Mouse (Mus musculus) heart, embryonic 16.5 days (tissue): ENCODE data around the gene Nsun2. TPM values are rescaled to one million over a fixed set of nuclear protein-coding genes. Genes with fewer than 3 reads are reported as not detected.

Experiments
- ATAC-seq: fragments of 200-750 bp; cut with Nextera tagmentation; replicated peaks from 2 replicates; pipeline ENCODE4 v1.8.0; 2017; ENCODE audit warnings: moderate number of reproducible peaks; ENCODE audit not compliant: insufficient read depth, low FRiP score; ENCODE audit errors: extremely low read depth
- H3K27ac ChIP-seq: fragments of 300-500 bp; sonication (generic); 2 replicates; pipeline ENCODE4 v1.5.1; 2014; ENCODE audit warnings: mild to moderate bottlenecking, low read length, control low read depth, moderate library complexity
- H3K27me3 ChIP-seq: fragments of 300-500 bp; sonication (generic); 2 replicates; pipeline ENCODE4 v1.6.1; 2014; ENCODE audit warnings: low read length, mixed read lengths; ENCODE audit not compliant: control insufficient read depth, insufficient read depth
- H3K36me3 ChIP-seq: fragments of 300-500 bp; sonication (generic); 2 replicates; pipeline ENCODE4 v1.6.1; 2014; ENCODE audit not compliant: control insufficient read depth, insufficient read depth
- H3K4me1 ChIP-seq: fragments of 300-500 bp; sonication (generic); 2 replicates; pipeline ENCODE4 v1.6.1; 2014; ENCODE audit warnings: low read length, mixed read lengths; ENCODE audit not compliant: control insufficient read depth, insufficient read depth
- H3K4me2 ChIP-seq: fragments of 300-500 bp; sonication (generic); 2 replicates; pipeline ENCODE4 v1.6.1; 2014; ENCODE audit warnings: low read depth, mild to moderate bottlenecking, control low read depth, low read length
- H3K4me3 ChIP-seq: fragments of 300-500 bp; sonication (generic); 2 replicates; pipeline ENCODE4 v1.5.1; 2014; ENCODE audit warnings: mild to moderate bottlenecking, control low read depth, low read length
- H3K9ac ChIP-seq: fragments of 300-500 bp; sonication (generic); 2 replicates; pipeline ENCODE4 v1.6.1; 2014; ENCODE audit warnings: low read length, control low read depth
- H3K9me3 ChIP-seq: fragments of 300-500 bp; sonication (generic); replicated peaks from 2 replicates; pipeline ENCODE4 v1.6.1; 2016; ENCODE audit warnings: low read length; ENCODE audit not compliant: control insufficient read depth
- WGBS: fragments of 180-500 bp; shearing (Covaris S2); extraction: QIAGEN DNeasy Blood & Tissue Kit; methylation state at CpG from one replicate; pipeline ENCODE4 v1.1.7; 2014; 5-methylcytosine and 5-hydroxymethylcytosine counted together
- polyA plus RNA-seq: library from polyadenylated mRNA; unstranded; fragments of >200 nt; fragmentation: Nextera tagmentation; extraction: Ambion mirVana; gene quantifications from 2 replicates; pipeline ENCODE4 v1.2.1, GENCODE M21; 2015

Gene Nsun2
- polyA plus RNA-seq, 1 experiment from 2014 or later: 78.0 TPM

DNA sequence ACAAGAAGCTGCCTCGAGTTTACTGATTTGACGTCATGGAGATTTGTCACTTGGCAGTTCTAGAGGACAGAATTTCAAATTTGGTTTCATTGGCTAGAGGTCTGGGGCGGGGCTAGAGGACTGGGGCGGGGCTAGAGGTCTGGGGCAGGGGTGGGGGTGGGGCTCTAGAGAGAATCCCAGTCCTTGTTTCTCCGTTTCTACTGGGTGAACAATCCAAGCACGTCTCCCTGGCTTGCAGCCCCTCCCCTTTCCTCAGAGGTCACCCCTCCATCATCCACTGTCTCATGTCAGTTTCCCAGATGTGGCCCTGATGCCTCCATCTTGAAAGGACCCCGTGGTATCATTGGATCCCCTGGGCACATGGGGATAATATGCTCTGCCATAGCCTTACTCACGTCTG is 21.5 kb downstream of the Nsun2 start:
- peaks cover 8% of the 10 kb centered on the region for H3K4me1 ChIP-seq
- no peak overlapping the region for H3K4me3 ChIP-seq
- H3K27me3 ChIP-seq: peaks cover 2% of the 10 kb centered on the region; the same call in 1 of the 2 replicates
- no peaks in the 10 kb centered on the region for H3K36me3 ChIP-seq
- no peaks in the 10 kb centered on the region for H3K9me3 ChIP-seq
- H3K4me2 ChIP-seq: no peak overlapping the region
- ATAC-seq: no peak
- no peak overlapping the region for H3K27ac ChIP-seq
- H3K9ac ChIP-seq: no peak overlapping the region
- 21% methylated on average over 8 of the region's 8 CpGs for WGBS

DNA sequence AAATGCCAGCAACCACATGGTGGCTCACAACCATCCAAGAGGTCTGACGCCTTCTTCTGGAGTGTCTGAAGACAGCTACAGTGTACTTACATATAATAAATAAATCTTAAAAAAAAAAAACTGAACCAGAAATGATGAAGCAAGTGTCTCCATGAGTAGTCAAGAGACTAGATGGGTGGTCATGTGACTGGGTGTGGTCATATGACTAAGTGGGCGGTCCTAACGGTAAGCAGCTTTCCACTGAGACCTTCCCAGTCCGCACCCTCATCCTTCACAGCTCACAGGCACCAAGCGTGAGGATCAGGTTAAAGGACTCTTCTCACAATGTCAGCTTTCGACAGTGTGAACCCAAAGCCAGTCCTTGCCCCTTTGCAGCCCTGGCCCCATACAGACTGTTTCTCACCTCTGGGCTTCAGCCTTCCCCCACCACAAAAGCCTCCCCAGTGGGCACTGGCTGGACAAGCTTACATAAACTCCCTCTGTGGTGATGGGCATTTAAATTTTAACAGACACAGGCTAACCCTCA is 22.5 kb downstream of the Nsun2 start:
- Histone ChIP-seq H3K9me3 (no peaks in the 10 kb centered on the region), H3K9ac (no peak overlapping the region), H3K4me3 (no peak overlapping the region), H3K4me2 (no peak overlapping the region), H3K27me3 (peaks cover 2% of the 10 kb centered on the region; the same call in 1 of the 2 replicates), H3K36me3 (no peaks in the 10 kb centered on the region), H3K4me1 (peaks cover 12% of the 10 kb centered on the region), H3K27ac (no peak overlapping the region)
- ATAC-seq: no peak
- 68% methylated on average over 6 of the region's 6 CpGs for WGBS

DNA sequence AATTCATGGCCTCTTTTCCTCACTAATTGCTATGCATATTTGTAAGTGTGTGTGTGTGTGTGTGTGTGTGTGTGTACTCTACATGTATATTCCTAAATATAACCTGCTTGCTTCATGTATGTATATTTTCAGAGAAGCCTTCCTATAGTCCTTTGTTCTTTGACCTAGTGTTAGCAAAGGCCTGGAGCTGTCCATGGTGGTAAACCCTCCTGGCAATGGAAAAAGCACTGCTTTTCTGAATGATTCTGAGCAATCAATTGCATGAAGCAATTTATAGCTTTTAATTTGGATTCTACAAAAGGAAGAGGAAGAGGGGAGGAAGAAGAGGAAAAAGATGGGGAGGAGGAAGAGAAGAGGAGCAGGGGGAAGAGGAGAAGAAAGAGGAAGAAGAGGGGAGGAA is 23.2 kb downstream of the Nsun2 start:
- ATAC-seq: no peak
- Histone ChIP-seq H3K27me3 (peaks cover 2% of the 10 kb centered on the region; the same call in 1 of the 2 replicates), H3K9me3 (no peaks in the 10 kb centered on the region), H3K4me3 (no peak overlapping the region), H3K9ac (no peak overlapping the region), H3K4me1 (peaks cover 12% of the 10 kb centered on the region), H3K4me2 (no peak overlapping the region), H3K27ac (no peak overlapping the region), H3K36me3 (no peaks in the 10 kb centered on the region)

DNA sequence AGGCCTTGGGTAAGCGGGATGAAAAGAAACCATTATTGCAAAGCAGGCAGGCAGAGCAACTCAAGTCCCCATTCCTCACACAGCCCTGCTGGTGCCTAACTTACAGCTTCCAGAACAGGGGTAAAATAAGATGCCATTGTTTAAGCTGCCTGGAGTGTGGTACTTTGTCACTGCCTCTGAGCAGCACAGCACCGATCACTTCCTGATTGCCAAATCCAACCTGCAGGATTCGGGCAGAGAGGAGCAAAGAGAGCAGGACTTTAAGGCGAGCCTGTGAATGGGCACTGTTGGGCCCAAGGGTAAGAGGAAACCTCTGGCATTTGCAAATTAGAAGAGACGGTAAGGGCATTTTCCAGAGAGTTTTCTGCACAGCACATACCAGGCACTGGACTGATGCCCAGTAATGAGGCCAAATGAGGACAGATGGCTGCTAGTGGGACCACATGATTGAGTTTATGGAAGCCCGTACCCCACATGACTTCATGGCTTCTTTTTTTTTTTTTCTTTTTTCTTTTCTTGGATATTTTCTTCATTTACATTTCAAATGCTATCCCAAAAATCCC is 24.6 kb downstream of the Nsun2 start:
- H3K4me3 ChIP-seq: no peak overlapping the region
- H3K36me3 ChIP-seq: no peaks in the 10 kb centered on the region
- no peak overlapping the region for H3K9ac ChIP-seq
- H3K4me2 ChIP-seq: no peak overlapping the region
- WGBS: 73% methylated on average over 6 of the region's 6 CpGs
- H3K9me3 ChIP-seq: no peaks in the 10 kb centered on the region
- H3K4me1 ChIP-seq: peaks cover 16% of the 10 kb centered on the region
- ATAC-seq: no peak
- H3K27me3 ChIP-seq: peaks cover 2% of the 10 kb centered on the region; the same call in 1 of the 2 replicates
- no peak overlapping the region for H3K27ac ChIP-seq

DNA sequence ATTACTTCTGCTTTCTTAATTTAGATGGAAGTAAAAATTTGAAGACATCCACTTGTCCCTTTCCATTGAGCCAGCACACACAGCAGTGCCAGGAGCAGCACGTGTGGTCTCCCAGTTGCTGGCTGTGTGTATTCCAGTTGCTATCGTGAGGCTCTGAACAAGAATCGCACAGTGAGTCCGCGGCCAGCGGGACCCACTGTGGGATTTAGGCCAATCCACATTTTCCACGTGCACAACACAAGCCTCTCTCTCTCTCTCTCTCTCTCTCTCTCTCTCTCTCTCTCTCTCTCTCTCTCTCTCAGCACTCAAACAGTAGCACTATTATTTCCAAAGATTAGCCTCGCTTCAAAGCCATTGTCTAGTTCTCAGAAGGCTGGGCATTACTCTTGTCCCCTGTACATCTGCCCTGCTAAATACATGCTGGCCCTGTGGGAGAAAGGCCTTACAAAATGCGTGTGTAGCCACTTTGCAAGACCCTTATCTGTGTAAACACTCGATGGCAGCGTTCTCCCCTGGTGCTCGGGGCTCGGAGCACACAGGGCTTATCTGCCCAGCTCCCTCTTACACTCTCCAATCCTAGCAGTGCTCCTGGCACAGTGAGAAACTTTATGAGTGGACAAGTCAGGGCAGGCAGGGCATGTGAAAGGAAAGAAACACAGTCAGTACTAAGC is 25.9 kb downstream of the Nsun2 start:
- H3K4me3 ChIP-seq: no peak overlapping the region
- peaks cover 25% of the 10 kb centered on the region for H3K4me1 ChIP-seq
- H3K27ac ChIP-seq: peak overlapping the region; percentile 39
- ATAC-seq: no peak; the same call in 1 of the 2 replicates
- H3K27me3 ChIP-seq: peaks cover 2% of the 10 kb centered on the region; the same call in 1 of the 2 replicates
- H3K4me2 ChIP-seq: peak overlapping the region; percentile 47
- no peaks in the 10 kb centered on the region for H3K36me3 ChIP-seq
- H3K9ac ChIP-seq: no peak overlapping the region; the same call in 1 of the 2 replicates
- no peaks in the 10 kb centered on the region for H3K9me3 ChIP-seq
- 28% methylated on average over 13 of the region's 13 CpGs for WGBS

DNA sequence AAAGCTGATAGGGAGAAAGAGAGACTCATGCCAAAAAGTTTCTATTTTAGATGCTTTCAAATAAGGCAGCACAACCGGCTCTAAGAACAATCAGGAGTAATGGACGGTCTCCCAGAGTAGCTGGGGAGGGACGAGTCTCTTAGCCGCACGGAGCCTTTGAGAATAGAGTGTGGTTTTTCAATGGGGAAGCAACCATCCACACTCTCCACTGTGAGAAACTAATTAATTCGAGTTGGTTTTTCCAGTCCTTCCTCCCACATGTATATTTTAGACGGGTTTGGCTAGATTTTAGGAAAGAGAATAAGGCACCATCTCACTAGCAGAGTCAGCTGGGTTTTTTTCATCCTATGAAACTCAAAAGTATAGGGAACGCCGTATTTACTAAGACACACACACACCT is 28.5 kb downstream of the Nsun2 start:
- 78% methylated on average over 9 of the region's 9 CpGs for WGBS
- Histone ChIP-seq H3K4me1 (peaks cover 25% of the 10 kb centered on the region), H3K36me3 (no peaks in the 10 kb centered on the region)

DNA sequence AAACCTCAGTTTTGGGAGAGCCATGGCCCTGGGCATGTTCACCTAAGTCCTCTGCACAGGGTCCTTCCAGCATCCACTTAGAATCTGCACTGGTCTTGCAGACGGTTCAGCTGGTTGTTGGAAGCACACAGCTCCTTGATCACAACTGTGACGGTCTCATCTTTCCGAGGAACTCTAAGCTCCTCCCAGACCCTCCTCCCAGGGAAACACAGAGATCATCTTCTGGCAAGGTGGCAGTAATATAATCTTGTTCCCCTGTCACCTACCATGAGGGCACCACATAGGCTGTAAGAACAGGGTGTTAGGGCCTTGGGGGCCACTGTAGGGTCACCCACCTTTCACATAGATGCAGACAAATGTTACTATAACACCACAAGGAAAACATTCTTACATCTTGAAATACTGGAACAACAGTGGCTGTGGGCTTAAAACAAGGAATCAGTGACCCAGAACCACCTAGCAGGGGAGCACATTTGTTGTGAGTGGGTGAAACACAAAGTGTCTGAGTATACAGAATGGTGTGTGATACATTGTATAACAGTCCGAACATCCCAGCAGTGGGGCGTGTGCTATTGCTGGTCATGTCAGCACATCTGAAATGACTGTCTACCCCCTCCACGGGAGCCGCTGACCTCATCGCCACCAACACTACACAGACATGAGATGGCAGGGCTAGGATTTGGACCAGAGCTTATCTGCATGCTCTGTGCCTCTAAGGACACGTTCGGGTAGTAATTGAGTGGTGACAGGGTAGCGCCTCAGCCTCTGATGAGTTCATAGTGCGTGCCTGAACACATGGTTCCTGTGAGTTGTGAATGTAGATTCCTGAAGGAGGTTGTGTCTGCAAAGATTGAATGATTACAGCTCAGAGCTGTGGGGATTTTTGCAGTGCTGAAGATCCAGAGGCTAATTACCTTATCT is 29.4 kb downstream of the Nsun2 start:
- peak; percentile 92 for ATAC-seq
- no peak overlapping the region for H3K9ac ChIP-seq
- 29% methylated on average over 12 of the region's 12 CpGs for WGBS

More for the DNA sequence above, 28.5 kb downstream of the Nsun2 start:
- ATAC-seq: no peak
- no peak overlapping the region for H3K4me3 ChIP-seq
- H3K4me2 ChIP-seq: no peak overlapping the region
- no peak overlapping the region for H3K9ac ChIP-seq
- H3K9me3 ChIP-seq: no peaks in the 10 kb centered on the region
- H3K27ac ChIP-seq: no peak overlapping the region
- peaks cover 2% of the 10 kb centered on the region; the same call in 1 of the 2 replicates for H3K27me3 ChIP-seq

GRCm38 (mm10) chr13:69563905-69564304 is 30.4 kb downstream of the Nsun2 start:
- WGBS: 50% methylated on average over 3 of the region's 3 CpGs
- Histone ChIP-seq H3K4me1 (peaks cover 25% of the 10 kb centered on the region), H3K27me3 (no peaks in the 10 kb centered on the region), H3K4me2 (no peak overlapping the region), H3K9me3 (no peaks in the 10 kb centered on the region), H3K27ac (no peak overlapping the region), H3K9ac (no peak overlapping the region), H3K36me3 (no peaks in the 10 kb centered on the region), H3K4me3 (no peak overlapping the region)
- ATAC-seq: no peak

More for the DNA sequence above, 29.4 kb downstream of the Nsun2 start:
- no peaks in the 10 kb centered on the region for H3K27me3 ChIP-seq
- peaks cover 25% of the 10 kb centered on the region for H3K4me1 ChIP-seq
- H3K36me3 ChIP-seq: no peaks in the 10 kb centered on the region
- H3K9me3 ChIP-seq: no peaks in the 10 kb centered on the region
- H3K4me3 ChIP-seq: no peak overlapping the region
- peak overlapping the region; percentile 40 for H3K27ac ChIP-seq
- H3K4me2 ChIP-seq: peak overlapping the region; percentile 13; the same call in 1 of the 2 replicates
